Mouse (Mus musculus) left cerebral cortex, postnatal 25 days (tissue): Measurements from ENCODE around the gene Prr5. TPM values are rescaled to one million over a fixed set of nuclear protein-coding genes. Genes with fewer than 3 reads are reported as not detected.

Experiments
- DNase-seq, 2 experiments: peaks; one replicate each; pipeline ENCODE4 v3.0.0; 2022; ENCODE audit warnings: low spot score in 2 of 2, mixed read lengths in 1 of 2
- intact Hi-C: fragments of 180-260 bp; cut with DNase I; formaldehyde crosslinking; loops from one replicate; pipeline ENCODE4 v1.15.1; 2025
- total RNA-seq, 2 experiments: library from RNA; stranded (reverse); gene quantifications; 2 replicates each; pipeline ENCODE4 v1.2.3; 2021

The Prr5 gene
- total RNA-seq, 2 experiments from 2014 or later: 11.6 to 13.2 TPM

DNA sequence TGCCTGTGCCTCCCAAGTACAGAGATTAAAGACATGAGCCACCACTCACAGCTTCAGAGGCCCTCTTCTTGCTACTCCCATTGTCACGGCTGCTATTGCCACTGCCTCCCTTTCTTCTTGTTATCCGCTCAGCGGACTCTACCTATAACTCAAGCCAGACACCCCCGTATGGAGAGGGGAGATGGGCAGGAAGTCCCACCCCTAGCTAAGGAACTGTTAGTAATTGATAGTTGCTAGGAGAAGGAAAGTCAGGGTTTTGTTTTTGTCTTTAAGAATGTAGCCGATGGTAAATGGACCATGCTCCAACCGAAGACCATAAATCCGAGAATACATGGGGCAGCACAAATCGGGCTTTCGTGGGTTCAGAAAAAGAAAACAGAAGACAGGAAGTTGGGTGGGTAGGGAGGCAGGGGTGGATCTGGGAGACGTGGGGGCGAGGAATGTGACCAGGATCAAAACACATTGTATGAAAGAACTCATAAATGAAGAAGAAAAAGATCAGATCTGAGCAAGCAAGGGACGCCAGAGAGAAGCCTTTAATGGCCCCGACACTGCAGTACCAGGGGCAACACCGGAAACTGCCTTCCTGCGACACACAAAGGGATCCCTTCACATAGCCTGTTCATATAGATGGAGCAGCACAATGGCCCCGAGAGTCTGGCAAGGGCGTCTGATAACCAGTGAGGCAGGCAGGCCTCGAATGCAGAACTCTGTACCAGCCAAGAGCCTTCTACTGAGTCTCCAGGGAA is 62.4 kb downstream of the Prr5 start:
- intact Hi-C loops: no loop called here
- DNase-seq: no peak

DNA sequence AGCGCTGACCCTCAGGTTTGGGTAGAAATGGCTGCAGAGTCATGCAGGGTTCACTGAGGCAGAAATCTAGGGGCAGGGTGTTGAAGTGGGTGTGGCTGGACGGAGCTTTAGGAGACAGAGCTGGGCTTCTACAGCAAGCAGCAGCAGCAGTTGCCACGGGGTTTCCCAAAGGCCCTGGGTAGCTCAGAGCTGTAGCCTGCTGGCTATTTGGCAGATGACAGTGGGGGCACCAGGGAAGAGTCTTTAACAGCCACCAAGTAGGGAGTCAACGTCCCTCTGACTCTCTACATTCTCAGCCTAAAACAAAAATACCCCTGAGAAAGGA is 63.0 kb downstream of the Prr5 start:
- intact Hi-C loops: no loop called here
- no peak for DNase-seq

DNA sequence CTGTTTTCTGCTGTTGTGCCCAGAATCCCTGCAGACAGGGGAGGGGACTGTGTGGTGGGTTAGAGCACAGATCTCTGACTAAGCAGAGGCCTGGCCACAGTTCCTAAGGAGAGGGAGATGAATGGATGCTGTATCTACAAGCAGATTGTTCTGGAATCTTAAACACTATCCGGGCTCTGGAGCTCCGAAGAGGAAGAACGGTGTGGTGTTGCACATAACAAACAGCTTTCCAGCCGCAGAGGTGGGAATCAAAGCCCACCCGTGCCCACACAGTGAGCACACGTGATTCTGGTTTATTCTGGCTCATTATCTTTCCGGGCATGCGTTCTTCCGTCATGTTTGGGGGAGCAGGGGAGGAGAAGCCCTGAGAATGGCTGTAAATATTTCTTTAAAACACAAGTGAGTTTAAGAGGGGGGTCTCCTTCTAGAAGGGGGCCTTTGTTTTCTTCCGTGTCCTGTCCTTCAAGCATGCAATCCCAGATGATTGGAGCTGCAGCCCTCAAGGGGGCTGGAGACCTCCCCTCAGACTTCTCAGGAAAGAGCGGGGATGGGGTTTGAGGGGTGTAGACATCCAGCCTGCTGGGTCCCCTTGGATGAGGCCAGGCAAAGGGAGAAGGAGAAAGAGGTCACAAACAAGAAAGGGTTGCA is 67.0 kb downstream of the Prr5 start:
- no peak for DNase-seq
- intact Hi-C loops: no loop called here

DNA sequence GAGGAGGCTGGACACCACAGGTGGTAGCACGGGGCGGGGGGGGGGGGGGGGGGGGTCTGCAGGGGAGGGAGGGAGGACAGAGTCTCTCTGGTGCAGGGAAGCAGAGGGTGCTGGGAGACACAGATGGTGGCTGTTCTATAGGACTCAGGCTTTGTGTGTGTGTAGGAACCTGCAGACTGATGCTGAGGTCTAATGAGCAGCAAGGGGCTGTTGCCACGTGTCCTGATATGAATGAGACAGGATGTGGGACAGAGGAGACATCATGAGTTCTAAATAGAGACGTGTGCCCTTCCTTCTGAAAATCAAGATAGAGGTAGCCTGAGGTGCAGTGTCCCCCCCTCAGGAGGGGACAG is 67.5 kb downstream of the Prr5 start:
- DNase-seq: no peak
- intact Hi-C loops: no loop called here

DNA sequence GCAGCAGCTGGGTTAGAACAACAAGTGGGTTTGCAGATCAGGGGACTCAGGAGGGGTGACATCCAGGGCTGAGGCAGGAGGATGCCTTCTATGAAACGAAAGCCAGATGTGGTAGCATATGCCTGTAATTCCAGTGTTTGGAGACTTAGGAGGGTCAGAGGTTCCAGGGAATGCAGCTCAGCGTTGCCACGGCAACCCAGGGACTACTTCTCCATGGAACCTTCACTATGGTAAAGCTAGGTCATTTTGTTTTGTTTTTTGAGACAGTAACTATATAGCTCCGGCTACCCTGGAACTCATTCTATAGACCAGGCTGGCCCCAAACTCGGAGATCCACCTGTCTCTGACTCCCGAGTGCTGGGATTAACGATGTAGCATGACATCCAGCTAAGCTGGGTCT is 68.8 kb downstream of the Prr5 start:
- no peak for DNase-seq
- intact Hi-C loops: no loop called here

DNA sequence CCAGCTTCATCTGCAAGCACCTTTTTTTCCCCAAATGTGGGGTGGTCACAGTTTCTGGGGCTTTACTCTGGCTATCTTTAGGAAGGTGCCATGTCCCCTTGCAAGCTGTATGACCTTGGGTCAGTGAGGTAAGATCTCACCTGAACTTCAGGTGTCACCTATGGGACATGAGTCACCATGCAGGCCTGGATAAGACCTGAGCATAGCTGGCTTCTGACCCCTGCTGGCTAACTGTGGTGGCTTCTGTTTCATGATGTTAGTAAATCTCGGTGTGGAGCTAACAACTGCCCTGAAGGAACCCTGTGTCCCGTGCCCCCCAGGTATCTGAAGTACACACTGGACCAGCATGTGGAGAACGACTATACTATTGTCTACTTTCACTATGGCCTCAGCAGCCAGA is 72.2 kb downstream of the Prr5 start:
- intact Hi-C loops: no loop called here

DNA sequence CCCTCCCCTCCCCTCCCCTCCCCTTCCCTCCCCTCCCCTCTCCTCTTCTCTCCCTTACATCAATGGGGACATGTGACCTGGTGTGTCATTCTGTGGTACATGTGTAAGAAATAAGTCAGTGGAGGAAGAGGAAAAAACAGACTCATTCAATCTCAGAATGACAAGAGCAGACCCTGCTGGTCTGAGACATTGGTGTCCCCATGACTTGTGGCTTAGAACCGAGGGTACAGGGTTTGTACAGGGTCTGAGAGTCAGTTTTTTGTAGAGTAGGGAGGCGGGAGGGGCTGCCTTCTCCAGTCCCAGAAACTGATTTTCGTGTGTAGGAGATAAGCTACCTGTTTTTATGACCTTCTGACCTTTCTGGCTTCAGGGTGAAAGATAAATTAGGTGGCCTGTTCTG is 73.9 kb downstream of the Prr5 start:
- DNase-seq: no peak
- intact Hi-C loops: no loop called here

More for the DNA sequence above, 72.2 kb downstream of the Prr5 start:
- no peak for DNase-seq

DNA sequence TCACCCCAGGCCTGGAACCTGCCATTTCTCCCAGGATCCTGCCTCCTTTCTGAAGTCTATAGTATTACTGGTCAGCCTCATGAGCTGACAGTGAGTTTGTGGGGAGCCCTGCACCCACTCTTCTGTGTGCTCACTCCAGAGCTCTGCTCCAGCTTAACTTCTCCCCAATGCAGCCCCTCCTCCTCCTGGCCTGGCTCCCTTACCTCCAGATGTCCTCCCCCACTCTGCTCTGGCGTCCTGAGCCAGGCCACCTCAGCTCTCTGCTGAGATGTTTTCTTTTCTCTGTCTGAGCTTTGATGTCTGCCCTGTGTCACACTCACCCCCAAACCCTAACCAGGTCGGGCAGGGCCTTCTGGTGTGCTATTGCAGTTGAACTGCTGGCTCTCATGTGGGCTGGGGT is 74.9 kb downstream of the Prr5 start:
- intact Hi-C loops: no loop called here
- DNase-seq: no peak

DNA sequence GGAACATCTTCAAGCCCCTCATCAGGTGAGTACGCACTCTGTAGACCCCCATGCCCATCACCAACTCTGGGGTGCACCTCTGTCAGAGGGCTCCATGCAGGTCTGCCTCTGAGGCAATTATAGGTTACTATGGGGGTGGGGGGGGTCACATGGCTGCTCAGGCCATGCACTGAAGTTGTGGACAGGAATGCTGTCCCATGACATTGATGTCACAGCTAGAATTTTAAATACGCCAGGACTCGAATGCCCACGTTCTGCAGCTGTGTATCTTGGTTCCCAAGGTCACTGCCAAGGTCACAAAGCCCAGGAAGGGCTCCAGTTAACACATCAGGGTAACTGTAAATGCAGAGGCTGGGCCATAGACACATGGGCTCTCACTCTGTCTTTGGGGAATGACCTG is 76.4 kb downstream of the Prr5 start:
- DNase-seq: no peak
- intact Hi-C loops: no loop called here

Other genes with a start within 250 kb of the Prr5 start
- 10 to 100 TPM; 46.6 to 46.9 TPM for gene Shisal1, start 222.5 kb upstream of the Prr5 start, total RNA-seq
- 10 to 100 TPM; 57.8 to 60.6 TPM for gene Rtl6, start 111.8 kb upstream of the Prr5 start, total RNA-seq
- under 1 TPM in 1 of 2 experiments, not detected in 1; 0.23 TPM for gene Arhgap8, start 50.4 kb downstream of the Prr5 start, total RNA-seq
- gene Phf21b, start 186.4 kb downstream of the Prr5 start, total RNA-seq: 10 to 100 TPM; 14.2 to 16.9 TPM